Comparison of ENCODE assay signal across 8 mouse cellular contexts in genomic region chr2:29053802-29054544, GRCm38 (mm10). TPM values are rescaled to one million over a fixed set of nuclear protein-coding genes. Genes with fewer than 3 reads are reported as not detected.
A peak's percentile ranks its signal among the peaks of the same experiment; 100 is the strongest.
DNase-seq lines count a peak whose midpoint lies in the region; ATAC-seq lines count a peak whose summit lies in the region.

No protein-coding gene starts in this region.

- H3K9ac ChIP-seq in intestine, embryonic 14.5 days (ENCODE audit: low read length) = no peak overlapping the region
- no peak overlapping the region for H3K9ac ChIP-seq in limb, embryonic 11.5 days (ENCODE audit: low read length)
- peak overlapping the region; percentile 72 for H3K9ac ChIP-seq in midbrain, embryonic 11.5 days (ENCODE audit: low read length)

- 3% methylated on average over 20 of the region's 20 CpGs for WGBS in intestine, embryonic 14.5 days
- 4% methylated on average over 20 of the region's 20 CpGs for WGBS in limb, embryonic 11.5 days
- 4% methylated on average over 20 of the region's 20 CpGs for whole genome bisulfite sequencing in midbrain, embryonic 11.5 days

- peak overlapping the region; percentile 83 for H3K4me2 ChIP-seq in intestine, embryonic 14.5 days (ENCODE audit: low read length)
- peak overlapping the region; percentile 75; the same call in 1 of the 2 replicates for H3K4me2 ChIP-seq in limb, embryonic 11.5 days (ENCODE audit: low read depth, severe bottlenecking)
- H3K4me2 ChIP-seq in midbrain, embryonic 11.5 days = peak overlapping the region; percentile 72

- ATAC-seq in intestine, embryonic 14.5 days (replicated peaks; ENCODE audit: low FRiP score, low TSS enrichment, low read depth) = peak; percentile 64
- no peak for ATAC-seq in limb, embryonic 11.5 days (ENCODE audit: insufficient number of reproducible peaks, low FRiP score, low TSS enrichment, low read depth)
- ATAC-seq in midbrain, embryonic 11.5 days (ENCODE audit: low FRiP score) = peak; percentile 66; the same call in 1 of the 2 replicates

- H3K4me1 ChIP-seq in intestine, embryonic 14.5 days (replicated peaks; ENCODE audit: control insufficient read depth, insufficient read depth, low read length) = peaks cover 4% of the 10 kb centered on the region; the same call in 1 of the 2 replicates
- H3K4me1 ChIP-seq in limb, embryonic 11.5 days (ENCODE audit: control insufficient read depth, insufficient read depth, low read length) = no peaks in the 10 kb centered on the region; the same call in 1 of the 2 replicates
- H3K4me1 ChIP-seq in midbrain, embryonic 11.5 days (ENCODE audit: control insufficient read depth, insufficient read depth, low read length) = peaks cover 16% of the 10 kb centered on the region

- peak overlapping the region; percentile 46; the same call in 1 of the 2 replicates for H3K4me3 ChIP-seq in intestine, embryonic 14.5 days (ENCODE audit: low read depth, low read length)
- H3K4me3 ChIP-seq in limb, embryonic 11.5 days (ENCODE audit: low read depth, low read length) = no peak overlapping the region; the same call in 1 of the 2 replicates
- peak overlapping the region; percentile 44 for H3K4me3 ChIP-seq in midbrain, embryonic 11.5 days (ENCODE audit: low read depth, low read length)

- H3K9me3 ChIP-seq in intestine, embryonic 14.5 days (ENCODE audit: control insufficient read depth, low read length) = no peaks in the 10 kb centered on the region
- no peaks in the 10 kb centered on the region for H3K9me3 ChIP-seq in limb, embryonic 11.5 days (ENCODE audit: control insufficient read depth, low read length)
- H3K9me3 ChIP-seq in midbrain, embryonic 11.5 days (ENCODE audit: control insufficient read depth, low read length) = no peaks in the 10 kb centered on the region

- H3K27ac ChIP-seq in intestine, embryonic 14.5 days (ENCODE audit: low read depth) = no peak overlapping the region
- no peak overlapping the region for H3K27ac ChIP-seq in limb, embryonic 11.5 days (replicated peaks; ENCODE audit: low read depth, low read length)
- H3K27ac ChIP-seq in midbrain, embryonic 11.5 days (ENCODE audit: low read depth, low read length) = no peak overlapping the region

- peak; percentile 60 to 68 for DNase-seq in adrenal gland, adult 18-20 months (ENCODE audit: low spot score in 2 of 2)
- no peak for DNase-seq in adrenal gland, adult 8-10 months
- peak; percentile 74 to 78 for DNase-seq in cerebellum, postnatal 10 days
- DNase-seq in frontal cortex, postnatal 36 days (ENCODE audit: low spot score in 2 of 2) = peak; percentile 57 to 73
- DNase-seq in intestine, embryonic 14.5 days (ENCODE audit: low spot score) = peak; percentile 82
- DNase-seq in limb, embryonic 11.5 days (ENCODE audit: low spot score) = peak; percentile 83
- DNase-seq in midbrain, embryonic 11.5 days (ENCODE audit: low spot score, missing footprints) = peak; percentile 98
- DNase-seq in spleen, adult 12 weeks (ENCODE audit: low spot score) = peak; percentile 42

- peaks cover 5% of the 10 kb centered on the region for H3K27me3 ChIP-seq in intestine, embryonic 14.5 days (replicated peaks; ENCODE audit: control insufficient read depth, insufficient read depth, low read length)
- peaks cover 9% of the 10 kb centered on the region for H3K27me3 ChIP-seq in limb, embryonic 11.5 days (ENCODE audit: control insufficient read depth, insufficient read depth, low read length)
- H3K27me3 ChIP-seq in midbrain, embryonic 11.5 days (ENCODE audit: control insufficient read depth, insufficient read depth, low read length) = peaks cover 9% of the 10 kb centered on the region

- no peaks in the 10 kb centered on the region for H3K36me3 ChIP-seq in intestine, embryonic 14.5 days (ENCODE audit: control insufficient read depth, insufficient read depth, low read length)
- no peaks in the 10 kb centered on the region for H3K36me3 ChIP-seq in limb, embryonic 11.5 days (ENCODE audit: control insufficient read depth, insufficient read depth, low read length)
- H3K36me3 ChIP-seq in midbrain, embryonic 11.5 days (ENCODE audit: control insufficient read depth, insufficient read depth, low read length) = no peaks in the 10 kb centered on the region

RNA-seq across cellular contexts. Expression of gene Cfap77, which starts 0.9 kb away (rescaled TPM):
- total RNA-seq in adrenal gland, adult 18-20 months (2021) = under 1 TPM; 0.16 to 0.30 TPM
- total RNA-seq in adrenal gland, adult 8-10 months (2022) = 1 to 10 TPM in 2 of 4 experiments, under 1 TPM in 2; 0.44 to 1.6 (median 0.93) TPM
- polyA plus RNA-seq in intestine, embryonic 14.5 days (2014; fragmentation: Nextera tagmentation; extraction: Ambion mirVana) = 0.65 and 0.70 TPM in 2 replicates
- not detected in 2 replicates for polyA plus RNA-seq in limb, embryonic 11.5 days (2014; fragmentation: Nextera tagmentation; extraction: Ambion mirVana)
- 0.77 and 1.2 TPM in 2 replicates for polyA plus RNA-seq in midbrain, embryonic 11.5 days (2014; fragmentation: Nextera tagmentation; extraction: Ambion mirVana)

RNA-seq across cellular contexts. Expression of gene Ttf1, which starts 6.1 kb away (rescaled TPM):
- 10 to 100 TPM; 12.6 to 14.8 TPM for total RNA-seq in adrenal gland, adult 18-20 months (2021)
- 10 to 100 TPM; 12.4 to 23.3 (median 14.7) TPM for total RNA-seq in adrenal gland, adult 8-10 months (2022)
- polyA plus RNA-seq in intestine, embryonic 14.5 days (2014; fragmentation: Nextera tagmentation; extraction: Ambion mirVana) = 9.7 and 9.9 TPM in 2 replicates
- 13.1 and 13.4 TPM in 2 replicates for polyA plus RNA-seq in limb, embryonic 11.5 days (2014; fragmentation: Nextera tagmentation; extraction: Ambion mirVana)
- 11.4 and 13.8 TPM in 2 replicates for polyA plus RNA-seq in midbrain, embryonic 11.5 days (2014; fragmentation: Nextera tagmentation; extraction: Ambion mirVana)
